Comparison of ENCODE assay signal across 14 mouse cellular contexts in genomic region chr6:88833340-88834140, GRCm38 (mm10). TPM values are rescaled to one million over a fixed set of nuclear protein-coding genes. Genes with fewer than 3 reads are reported as not detected.
DNase-seq lines count a peak whose midpoint lies in the region; ATAC-seq and TF ChIP-seq lines count a peak whose summit lies in the region.
"Had no signal": no experiment of that assay in that cellular context is flagged by ENCODE, and none has a peak within 500 bp of the region (broad histone marks: within the 10 kb centered on the region; RNA-seq: fewer than 3 reads in every experiment).

No protein-coding gene starts in this region.

- H3K36me3 ChIP-seq in heart, embryonic 14.5 days (ENCODE audit: control insufficient read depth, insufficient read depth, low read length) = peaks cover 32% of the 10 kb centered on the region
- H3K36me3 ChIP-seq in lung, postnatal 0 days (ENCODE audit: insufficient read depth, low read length) = peaks cover 24% of the 10 kb centered on the region; the same call in 1 of the 2 replicates
- H3K36me3 ChIP-seq in liver, postnatal 0 days (replicated peaks; ENCODE audit: insufficient read depth, low read length) = peaks cover 27% of the 10 kb centered on the region

- H3K4me3 ChIP-seq in heart, embryonic 14.5 days (ENCODE audit: control insufficient read depth in 1 of 2, insufficient read depth in 1 of 2, low read depth in 1 of 2, low read length in 2 of 2) = no peak overlapping the region
- no peak overlapping the region for H3K4me3 ChIP-seq in lung, postnatal 0 days (ENCODE audit: low read depth, low read length)
- no peak overlapping the region for H3K4me3 ChIP-seq in liver, postnatal 0 days (ENCODE audit: low read depth, low read length)
- H3K4me3 ChIP-seq: neural tube, embryonic 13.5 days had no signal

- WGBS in heart, embryonic 14.5 days = 57% methylated on average over 5 of the region's 5 CpGs
- 74% methylated on average over 5 of the region's 5 CpGs for WGBS in lung, postnatal 0 days
- 89% methylated on average over 5 of the region's 5 CpGs for WGBS in liver, postnatal 0 days (ENCODE audit: insufficient replicate concordance)

- peak overlapping the region; percentile 13 to 75 for H3K27ac ChIP-seq in heart, embryonic 14.5 days (replicated peaks in 1 of 2; ENCODE audit: control insufficient read depth in 1 of 2, insufficient read depth in 1 of 2, low read depth in 2 of 2, low read length in 2 of 2)
- H3K27ac ChIP-seq in lung, postnatal 0 days (ENCODE audit: low read length) = no peak overlapping the region
- H3K27ac ChIP-seq in liver, postnatal 0 days (ENCODE audit: low read depth) = peak overlapping the region; percentile 93

- no peak overlapping the region for H3K4me2 ChIP-seq in heart, embryonic 14.5 days (ENCODE audit: low read length)
- H3K4me2 ChIP-seq in lung, postnatal 0 days (replicated peaks; ENCODE audit: low read depth, low read length) = no peak overlapping the region
- H3K4me2 ChIP-seq in liver, postnatal 0 days (ENCODE audit: low read depth, low read length) = no peak overlapping the region
- H3K4me2 ChIP-seq: neural tube, embryonic 13.5 days had no signal

- TF ChIP-seq CTCF in lung, postnatal 0 days (IDR thresholded peaks at IDR 0.05) = no peak
- no peak for TF ChIP-seq CTCF in liver, postnatal 0 days (IDR thresholded peaks at IDR 0.05; ENCODE audit: low read depth)

- no peak overlapping the region for H3K9ac ChIP-seq in heart, embryonic 14.5 days (ENCODE audit: low read length)
- H3K9ac ChIP-seq in lung, postnatal 0 days (replicated peaks; ENCODE audit: low read depth) = no peak overlapping the region
- no peak overlapping the region for H3K9ac ChIP-seq in liver, postnatal 0 days (replicated peaks)
- H3K9ac ChIP-seq: neural tube, embryonic 13.5 days had no signal

- no peak for TF ChIP-seq EP300 in lung, postnatal 0 days (IDR thresholded peaks at IDR 0.05)
- peak; percentile 76 for TF ChIP-seq EP300 in liver, postnatal 0 days (IDR thresholded peaks at IDR 0.05; ENCODE audit: low read depth)

- DNase-seq in heart, postnatal 36 days = no peak
- DNase-seq in lung, postnatal 0 days (ENCODE audit: low spot score) = peak; percentile 23
- DNase-seq in lung, postnatal 36 days = no peak
- peak; percentile 34 for DNase-seq in ZHBTc4 (ENCODE audit: low read depth, low spot score)
- no peak for DNase-seq in liver, postnatal 0 days
- no peak for DNase-seq in thymus, postnatal 25 days
- no peak for DNase-seq in Muller cell, postnatal 12 days (ENCODE audit: inconsistent ontology term)
- DNase-seq: cerebellum, adult 2 months; embryo, embryonic 11 days; spleen, adult 18-20 months had no signal

- peaks cover 8 to 13% of the 10 kb centered on the region in 2 experiments for H3K4me1 ChIP-seq in heart, embryonic 14.5 days (ENCODE audit: control insufficient read depth in 2 of 2, insufficient read depth in 2 of 2, low read length in 2 of 2)
- no peaks in the 10 kb centered on the region for H3K4me1 ChIP-seq in lung, postnatal 0 days (ENCODE audit: insufficient read depth, low read depth, low read length)
- peaks cover 37% of the 10 kb centered on the region for H3K4me1 ChIP-seq in liver, postnatal 0 days (ENCODE audit: insufficient read depth)

- H3K27me3 ChIP-seq in heart, embryonic 14.5 days (ENCODE audit: control insufficient read depth, insufficient read depth, low read length) = no peaks in the 10 kb centered on the region
- H3K27me3 ChIP-seq in lung, postnatal 0 days (replicated peaks; ENCODE audit: insufficient read depth, low read length) = no peaks in the 10 kb centered on the region
- no peaks in the 10 kb centered on the region for H3K27me3 ChIP-seq in liver, postnatal 0 days (ENCODE audit: insufficient read depth, low read length)
- H3K27me3 ChIP-seq: neural tube, embryonic 13.5 days had no signal

- intact Hi-C loops in heart, postnatal 36 days (cut with DNase I) = loop anchor here (5.0 kb wide), 1 partner anchor 271 kb away; no protein-coding TSS in a partner anchor

- H3K9me3 ChIP-seq in heart, embryonic 14.5 days (ENCODE audit: control insufficient read depth, low read length) = no peaks in the 10 kb centered on the region
- H3K9me3 ChIP-seq in lung, postnatal 0 days (ENCODE audit: low read length) = no peaks in the 10 kb centered on the region
- no peaks in the 10 kb centered on the region for H3K9me3 ChIP-seq in liver, postnatal 0 days (ENCODE audit: low read length)
- H3K9me3 ChIP-seq: neural tube, embryonic 13.5 days had no signal

- peak; percentile 42 for ATAC-seq in heart, embryonic 14.5 days (ENCODE audit: insufficient number of reproducible peaks, insufficient read depth, low FRiP score, low read depth)
- ATAC-seq in lung, postnatal 0 days = no peak
- ATAC-seq in liver, postnatal 0 days = peak; percentile 38
- ATAC-seq: activated CD4-positive, CD25-positive, alpha-beta regulatory T cell, adult 4 months; intestine, embryonic 16.5 days had no signal

RNA-seq across cellular contexts. Expression of gene Abtb1, which starts 8.2 kb away (rescaled TPM):
- 20.9 and 22.3 TPM in 2 replicates for polyA plus RNA-seq in heart, embryonic 14.5 days (2014; fragmentation: Nextera tagmentation; extraction: Ambion mirVana)
- 10 to 100 TPM; 28.1 to 29.2 TPM for total RNA-seq in heart, postnatal 36 days (2021)
- polyA plus RNA-seq in lung, postnatal 0 days (2015; fragmentation: Nextera tagmentation; extraction: Ambion mirVana) = 59.5 and 70.3 TPM in 2 replicates
- polyA plus RNA-seq in liver, postnatal 0 days (2015; fragmentation: Nextera tagmentation; extraction: Ambion mirVana) = 36.2 and 39.1 TPM in 2 replicates

RNA-seq across cellular contexts. Expression of gene Podxl2, which starts 41.3 kb away (rescaled TPM):
- polyA plus RNA-seq in heart, embryonic 14.5 days (2014; fragmentation: Nextera tagmentation; extraction: Ambion mirVana) = 49.9 and 51.6 TPM in 2 replicates
- 10 to 100 TPM; 13.7 to 21.2 TPM for total RNA-seq in heart, postnatal 36 days (2021)
- 19.1 and 25.2 TPM in 2 replicates for polyA plus RNA-seq in lung, postnatal 0 days (2015; fragmentation: Nextera tagmentation; extraction: Ambion mirVana)
- 1.1 and 1.3 TPM in 2 replicates for polyA plus RNA-seq in liver, postnatal 0 days (2015; fragmentation: Nextera tagmentation; extraction: Ambion mirVana)
- polyA plus RNA-seq: activated CD4-positive, CD25-positive, alpha-beta regulatory T cell, adult 4 months had no signal

Comparison
In these comparisons a context has a peak if more than half of its experiments do, and no peak if none do; other contexts are left out.
1. DNase-seq: peak in lung, postnatal 0 days (single experiment) and ZHBTc4 (single experiment); none in heart, postnatal 36 days (0 of 2), lung, postnatal 36 days (single experiment), liver, postnatal 0 days (single experiment), thymus, postnatal 25 days (single experiment) and Muller cell, postnatal 12 days (single experiment).